Mouse (Mus musculus) layer of hippocampus, postnatal 10 days (tissue): ENCODE data around the gene Clcf1. TPM values are rescaled to one million over a fixed set of nuclear protein-coding genes. Genes with fewer than 3 reads are reported as not detected.

Source experiments
- DNase-seq, 2 experiments: peaks; one replicate each; pipeline ENCODE4 v3.0.0; 2021; ENCODE audit warnings: low spot score in 2 of 2
- long read RNA-seq: library from polyadenylated mRNA; stranded (forward); transcript quantifications from one replicate; pipeline ENCODE4 v2.0.0, GENCODE M21; 2023
- total RNA-seq, 2 experiments: library from RNA; stranded (reverse); gene quantifications; 2 replicates each; pipeline ENCODE4 v1.2.3; 2021

Clcf1 gene
- under 1 TPM; 0.36 to 0.75 TPM for total RNA-seq
- long read RNA-seq, partial matches to known transcripts = 0 of 1 reads
- long read RNA-seq, other reads (novel, unspliced or antisense) = 1 of 1 reads

DNA sequence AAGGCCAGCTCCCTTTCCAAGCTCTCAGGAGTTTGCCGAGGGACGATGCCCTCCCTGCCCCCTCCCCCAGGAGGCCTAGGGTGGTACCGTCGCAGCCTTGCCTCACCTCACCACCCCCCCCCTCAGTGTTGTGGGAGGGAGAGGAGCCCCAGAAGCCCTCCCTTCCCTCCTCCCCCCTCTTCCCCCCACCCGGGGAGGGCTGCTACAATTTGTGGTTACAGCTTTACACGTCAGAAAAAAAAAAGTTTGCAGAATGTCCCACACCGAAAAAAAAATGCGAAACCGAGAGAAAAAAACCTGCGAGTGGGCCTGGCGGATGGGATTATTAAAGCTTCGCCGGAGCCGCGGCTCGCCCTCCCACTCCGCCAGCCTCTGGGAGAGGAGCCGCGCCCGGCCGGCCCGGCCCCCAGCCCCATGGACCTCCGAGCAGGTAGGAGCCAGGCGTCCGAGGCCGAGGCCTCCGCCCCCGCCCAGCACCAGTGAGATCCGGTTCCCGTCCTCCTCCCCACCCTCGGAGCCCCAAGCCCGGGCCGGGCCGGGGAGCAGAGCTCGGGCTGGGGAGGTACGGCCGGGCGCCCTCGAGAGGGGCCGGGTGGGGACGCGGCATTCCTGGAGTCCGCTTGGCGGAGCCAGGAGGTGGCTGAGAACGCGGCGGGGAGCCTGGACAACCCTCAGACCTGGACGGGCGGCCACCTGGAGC is at the start of gene Clcf1, which contains the start of gene AC109138.7:
Gene Clcf1 (plus strand): TSS at position 168 of the 700 bp plus-strand sequence.
Gene AC109138.7 (plus strand): TSS at position 287 of the 700 bp plus-strand sequence.
- DNase-seq = no peak

DNA sequence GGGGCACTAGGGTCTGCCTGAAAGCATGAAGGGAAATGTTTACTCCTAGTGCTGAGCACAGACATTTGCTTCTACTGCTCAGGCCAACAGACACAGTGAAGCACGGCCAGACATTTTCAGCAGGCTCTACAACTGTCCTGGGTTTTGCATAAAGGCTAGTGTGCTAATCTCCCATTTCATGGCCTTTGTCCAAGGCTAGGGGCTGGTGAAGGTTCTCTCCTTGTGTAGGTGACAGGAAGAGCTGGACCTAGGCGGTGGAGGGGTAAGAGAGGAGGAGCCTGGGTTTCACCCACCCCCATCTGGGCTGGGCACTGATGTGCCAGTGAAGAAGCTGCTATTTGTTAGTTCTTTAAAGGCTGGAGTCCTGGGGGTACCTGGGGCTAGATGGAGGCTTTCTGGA is 49.3 kb upstream of the Clcf1 start:
- peak in 1 of 2 experiments; percentile 10 for DNase-seq

DNA sequence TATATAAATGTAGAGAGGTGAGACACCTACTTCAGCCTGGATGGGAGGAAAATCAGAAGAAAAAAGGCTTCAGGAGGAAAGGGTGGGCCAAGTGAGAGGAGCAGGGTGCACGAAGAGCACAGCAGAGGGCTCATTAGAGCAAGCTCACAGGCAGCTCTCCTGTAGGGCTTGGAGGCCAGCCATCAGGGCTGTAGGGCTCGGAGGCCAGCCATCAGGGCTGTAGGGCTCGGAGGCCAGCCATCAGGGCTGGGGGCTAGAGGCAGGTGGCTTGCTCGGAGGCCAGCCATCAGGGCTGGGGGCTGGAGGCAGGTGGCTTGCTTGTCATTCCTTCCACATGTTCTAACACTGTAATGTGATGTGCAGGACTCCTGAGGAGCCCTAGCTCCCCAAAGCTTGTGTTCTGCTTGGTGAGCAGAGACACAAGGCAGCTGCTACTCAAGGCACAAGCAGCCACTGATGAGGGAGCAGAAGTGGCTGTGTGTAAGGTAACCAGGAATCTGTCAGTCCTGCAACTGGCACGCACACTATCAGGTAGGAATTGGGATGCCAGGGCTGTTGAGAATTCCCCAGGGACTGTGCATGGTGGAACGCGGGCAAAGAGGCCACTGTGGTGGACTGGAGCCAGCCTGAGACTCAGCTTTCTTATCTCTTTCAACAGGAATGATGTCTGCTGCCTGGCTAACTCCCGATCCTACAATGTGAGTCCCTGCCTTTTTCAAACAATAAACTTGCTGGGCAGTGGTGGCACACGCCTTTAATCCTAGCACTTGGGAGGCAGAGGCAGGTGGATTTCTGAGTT is 47.2 kb upstream of the Clcf1 start:
- DNase-seq = no peak

DNA sequence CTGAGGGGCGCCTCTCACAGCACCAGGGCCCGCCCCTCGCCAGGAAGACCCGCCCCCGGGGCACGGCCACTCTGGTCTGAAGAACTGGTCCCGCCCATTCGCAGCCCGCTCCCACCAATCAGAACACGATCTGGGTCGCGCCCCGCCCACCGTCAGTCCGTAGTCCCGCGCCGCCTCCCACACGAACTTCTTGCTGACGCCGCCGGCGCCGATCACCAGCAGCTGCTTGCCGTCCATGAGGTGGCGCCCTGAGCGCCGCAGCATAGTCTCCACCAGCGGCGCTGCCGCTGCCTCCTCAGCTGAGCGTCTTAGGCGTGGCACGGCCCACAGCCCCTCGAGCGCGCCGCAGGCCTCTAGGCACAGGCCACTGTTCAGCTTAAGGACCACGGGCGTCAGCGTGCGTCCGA is 44.7 kb upstream of the Clcf1 start:
- DNase-seq = peak; percentile 100

DNA sequence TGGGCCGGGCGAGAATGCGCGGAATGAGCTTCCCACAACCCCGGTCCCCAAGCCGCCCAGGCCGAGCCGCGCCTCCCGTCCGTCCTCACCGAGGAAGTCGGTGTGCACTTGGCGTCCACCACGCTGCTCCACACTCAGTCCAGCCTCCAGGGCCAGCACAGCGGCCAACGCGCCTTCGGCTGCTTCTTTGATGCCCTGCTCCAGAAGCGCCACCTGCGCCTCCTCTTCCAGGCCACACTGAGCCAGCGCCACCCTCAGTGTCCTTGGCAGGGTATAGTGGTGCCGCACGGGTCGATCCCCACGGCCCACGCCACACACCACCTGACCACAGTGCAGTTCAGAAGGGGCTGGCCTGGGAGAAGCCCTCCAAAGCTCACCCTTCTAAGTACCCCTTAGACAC is 44.2 kb upstream of the Clcf1 start:
- no peak for DNase-seq

DNA sequence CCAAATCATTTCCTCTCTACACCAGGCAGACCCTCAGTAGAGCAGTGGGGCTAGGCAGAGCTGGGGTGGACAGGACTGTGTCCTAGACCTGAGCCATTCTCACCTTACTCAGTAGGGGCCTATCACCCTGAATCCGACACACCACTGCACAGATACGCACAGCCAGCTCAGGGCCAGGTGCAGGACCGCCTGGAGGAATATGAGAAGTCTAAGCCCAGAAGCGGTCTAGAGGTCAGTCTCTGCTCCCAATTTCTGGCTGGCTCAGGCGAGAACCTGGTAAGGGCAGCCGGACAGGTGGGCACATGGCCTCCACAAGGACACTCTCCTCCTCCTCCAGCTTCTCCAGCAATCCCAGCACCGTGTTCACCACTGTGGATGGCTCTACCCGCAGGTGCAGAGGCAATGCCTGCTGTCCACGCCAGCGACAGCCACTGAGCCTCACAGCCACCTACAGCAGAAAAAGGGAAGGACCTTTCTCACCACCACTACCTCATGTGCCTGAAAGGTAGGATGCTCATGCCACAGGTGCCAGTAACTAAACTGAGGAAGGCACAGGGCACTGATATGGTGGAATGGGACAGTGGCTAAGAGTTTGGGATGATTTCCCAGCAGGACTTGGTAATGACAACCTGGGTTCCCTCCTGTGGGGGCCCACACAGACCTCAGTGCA is 43.2 kb upstream of the Clcf1 start:
- DNase-seq = peak in 1 of 2 experiments; percentile 4

DNA sequence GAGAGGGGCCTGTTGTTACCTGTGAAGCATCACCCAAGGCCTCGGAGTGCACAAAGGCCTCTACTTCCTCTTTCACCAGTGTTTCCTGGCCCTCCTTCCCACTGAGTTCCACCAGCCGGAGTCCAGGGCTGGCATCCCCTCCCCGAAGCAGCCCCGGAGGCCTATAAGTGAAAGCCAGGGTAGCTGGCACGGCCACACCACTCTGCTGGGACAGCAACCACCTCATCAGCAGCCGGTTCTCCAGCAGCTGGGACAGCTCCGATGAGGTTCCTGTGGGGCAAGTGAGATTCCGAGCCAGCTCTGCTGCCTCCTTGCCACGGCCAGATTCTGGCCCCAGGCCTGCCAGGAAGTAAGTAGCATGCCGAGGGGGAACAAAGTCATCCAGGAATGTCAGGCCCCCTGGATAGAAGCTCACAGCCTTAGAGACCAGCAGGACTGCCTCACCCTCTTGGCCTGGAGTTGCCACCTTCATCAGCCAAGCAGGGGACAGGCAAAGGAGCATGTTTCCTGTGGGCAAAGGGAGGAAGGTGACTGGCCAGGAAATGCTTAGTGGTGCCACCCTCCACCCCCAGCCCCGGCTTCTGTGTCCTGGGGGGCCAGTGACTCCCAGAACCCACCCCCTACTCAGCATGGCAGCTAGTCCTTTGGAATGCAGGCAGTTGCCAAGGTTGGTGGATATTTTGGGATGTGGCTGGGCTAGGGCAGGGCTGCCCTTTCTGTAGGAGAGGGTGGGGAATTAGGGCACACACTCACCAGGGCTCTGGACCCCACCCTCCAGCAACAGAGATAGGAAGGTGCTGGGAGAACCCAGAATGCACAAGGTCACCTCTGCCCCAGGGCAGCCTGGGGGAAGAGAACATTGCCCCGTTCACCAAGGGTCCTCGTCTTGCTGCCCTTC is 42.4 kb upstream of the Clcf1 start:
- peak in 1 of 2 experiments; percentile 4 for DNase-seq

DNA sequence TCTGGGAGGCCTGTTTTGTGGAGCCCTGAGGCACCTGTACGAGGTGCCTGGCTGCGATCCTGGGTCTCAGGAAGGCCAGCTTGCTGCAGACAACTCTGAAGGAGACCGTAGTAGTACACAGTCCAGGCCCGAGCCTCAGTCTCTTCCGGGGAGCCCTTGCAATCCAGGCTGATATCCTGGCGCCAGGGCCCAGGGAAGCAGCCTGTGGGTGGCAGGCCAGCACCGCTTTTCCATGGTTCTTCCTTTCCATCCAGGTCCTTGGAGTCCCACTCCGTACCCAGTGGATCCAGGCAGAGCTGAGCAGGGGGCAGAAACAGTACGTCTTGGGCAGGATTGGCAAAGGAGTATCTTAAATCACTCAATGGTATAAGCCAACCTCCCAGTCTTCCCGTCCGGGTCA is 41.1 kb upstream of the Clcf1 start:
- no peak for DNase-seq

DNA sequence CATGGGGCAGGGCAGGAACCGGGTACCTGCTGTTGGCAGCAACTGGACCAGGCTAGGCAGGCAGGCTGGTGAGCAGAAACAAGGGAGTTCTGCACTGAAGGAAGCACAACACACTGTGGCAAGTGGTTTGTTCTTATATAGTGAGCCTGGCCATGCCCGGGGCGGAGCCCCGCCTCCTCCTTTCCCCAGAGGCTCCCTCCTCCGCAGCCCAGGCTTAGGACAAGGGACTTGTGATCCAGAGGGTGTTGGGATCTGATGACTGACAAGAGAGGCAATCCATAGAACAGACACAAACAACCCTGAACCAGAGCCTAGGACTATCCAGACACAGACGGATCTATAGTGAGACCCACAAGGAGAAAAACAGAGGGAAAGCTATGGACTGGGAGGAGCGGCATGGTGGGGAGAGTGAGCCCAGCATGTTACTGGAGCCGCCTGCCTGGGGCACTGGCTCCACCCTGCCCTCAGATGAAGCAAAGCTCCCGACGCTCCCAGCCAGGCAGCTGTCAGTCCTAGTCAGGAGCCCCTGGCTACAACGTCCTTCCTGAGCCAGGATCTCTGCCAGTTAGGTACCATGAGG is 38.6 kb upstream of the Clcf1 start, which contains the start of gene Carns1:
Gene Carns1 (minus strand): TSS at position 112 of the 580 bp plus-strand sequence.
- no peak for DNase-seq

DNA sequence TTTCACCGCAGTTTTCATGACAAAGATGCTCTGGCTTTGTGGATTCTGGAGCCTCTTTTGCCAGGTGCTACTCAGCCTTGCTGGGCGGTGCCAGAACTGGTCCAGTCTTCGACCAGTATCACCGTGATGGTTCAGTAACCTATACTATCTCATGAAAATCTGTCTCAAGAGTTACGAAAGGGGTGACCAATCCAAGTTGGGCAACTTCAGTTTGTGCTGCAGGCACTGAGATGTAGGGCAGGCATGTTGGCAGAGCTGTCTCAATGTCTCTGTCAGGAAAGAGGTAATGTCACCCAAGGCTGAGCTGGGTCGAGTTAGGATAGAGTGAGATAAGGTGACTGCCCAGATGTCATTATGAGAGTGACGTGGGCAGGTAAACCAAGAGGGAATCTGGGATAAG is 33.6 kb upstream of the Clcf1 start:
- DNase-seq = no peak

DNA sequence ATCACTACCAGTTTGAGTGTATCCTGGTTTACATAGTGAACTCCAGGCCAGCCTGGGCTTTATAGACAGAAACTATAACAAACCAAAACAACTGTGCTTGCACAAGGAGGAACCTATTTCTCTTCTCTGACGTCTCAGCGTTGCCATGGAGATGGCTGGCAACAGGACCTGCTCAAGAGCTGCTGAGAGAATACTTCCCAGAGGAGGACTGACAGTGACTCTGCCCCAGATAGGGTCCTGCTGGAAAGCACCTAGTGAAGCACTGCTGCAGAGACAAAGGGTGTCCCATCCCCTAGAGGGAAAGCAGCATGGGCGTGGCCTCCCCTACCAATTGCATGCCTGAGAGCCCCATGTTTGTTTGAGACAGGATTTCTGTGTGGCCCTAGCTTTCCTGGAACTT is 32.1 kb upstream of the Clcf1 start:
- DNase-seq = peak in 1 of 2 experiments; percentile 63

DNA sequence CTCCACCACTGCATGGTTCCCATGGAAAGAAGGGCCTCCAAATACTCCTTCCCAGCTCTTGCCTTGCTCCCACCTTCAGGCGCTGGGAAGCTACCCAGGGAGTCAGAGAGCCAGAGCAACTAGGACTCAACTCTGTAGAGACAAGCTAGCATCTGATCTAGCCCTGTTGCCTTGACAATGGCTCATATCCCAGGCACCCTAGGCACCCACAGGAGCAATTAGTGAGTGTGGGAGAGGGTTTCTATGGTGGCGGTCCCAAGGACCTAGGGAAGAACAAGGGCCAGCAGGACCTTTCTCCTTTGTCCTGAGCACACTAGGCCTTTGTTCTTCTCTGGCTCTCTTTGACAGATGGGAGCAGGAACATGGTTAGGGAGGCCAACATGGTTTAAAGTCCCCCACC is 30.3 kb upstream of the Clcf1 start:
- peak in 1 of 2 experiments; percentile 32 for DNase-seq

DNA sequence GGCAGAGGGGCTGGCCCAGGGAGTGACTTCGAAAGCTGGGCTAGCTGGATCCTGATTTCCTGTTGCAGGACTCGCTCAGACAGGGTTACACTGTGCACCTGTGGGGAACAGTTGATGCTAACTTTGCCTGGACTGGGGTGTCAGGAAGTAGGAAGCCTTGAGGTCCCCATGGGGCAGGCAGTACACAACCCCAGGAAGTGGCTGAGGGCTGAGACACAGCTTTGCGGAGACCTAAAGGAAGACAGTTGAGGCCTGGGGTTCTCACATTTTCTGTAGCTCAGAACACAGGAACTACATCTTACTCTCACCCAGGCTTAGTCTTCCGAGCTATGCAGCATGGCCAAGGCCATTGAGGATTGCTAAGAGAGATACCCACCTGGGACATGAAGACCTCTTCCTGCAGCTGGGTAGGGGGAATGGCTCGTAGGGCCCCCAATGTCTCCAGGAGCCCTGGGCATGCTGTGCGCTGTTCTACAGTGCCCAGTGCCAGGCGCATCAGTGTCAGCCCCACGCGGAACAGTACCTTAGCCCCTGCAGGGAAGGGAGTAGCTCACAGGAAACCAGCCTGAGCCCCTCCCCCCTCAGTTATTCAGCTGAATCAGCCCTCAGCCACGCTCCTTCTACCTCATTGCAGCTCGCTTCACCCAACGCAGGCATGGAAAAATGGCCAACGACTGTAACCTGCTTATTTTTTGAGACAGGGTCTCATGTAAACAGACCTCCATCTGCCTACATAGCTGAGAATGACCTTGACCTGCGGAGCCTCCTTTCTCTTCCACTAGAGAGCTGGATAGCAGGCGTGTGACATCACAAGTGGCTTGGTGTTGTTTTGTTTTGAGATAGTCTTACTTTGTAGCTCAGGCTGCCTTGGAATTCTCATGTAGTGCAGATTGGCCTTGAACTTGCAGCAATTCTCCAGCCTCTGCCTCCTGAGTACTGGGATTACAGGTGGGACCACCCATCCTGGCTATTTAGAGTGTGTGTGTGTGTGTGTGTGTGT is 28.8 kb upstream of the Clcf1 start:
- no peak for DNase-seq

DNA sequence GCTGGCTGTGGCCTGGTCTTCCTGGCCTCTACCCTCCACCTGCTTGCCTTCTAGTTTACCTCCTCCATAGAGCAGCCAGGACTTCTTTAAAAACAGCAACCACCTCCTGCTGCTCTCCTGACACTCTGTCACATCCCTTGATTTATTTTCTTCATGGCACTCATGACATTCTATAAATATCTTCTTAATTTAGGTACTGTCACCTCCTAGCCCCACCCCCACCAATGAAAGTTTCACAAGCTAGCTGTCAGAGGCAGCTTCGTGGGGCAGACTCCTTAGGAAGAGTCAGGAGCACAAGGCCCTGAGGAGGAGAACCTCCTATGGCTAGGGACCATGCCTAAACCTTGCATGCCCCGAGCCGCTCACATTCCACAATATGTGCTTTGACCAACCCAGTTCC is 26.7 kb upstream of the Clcf1 start:
- DNase-seq = no peak

DNA sequence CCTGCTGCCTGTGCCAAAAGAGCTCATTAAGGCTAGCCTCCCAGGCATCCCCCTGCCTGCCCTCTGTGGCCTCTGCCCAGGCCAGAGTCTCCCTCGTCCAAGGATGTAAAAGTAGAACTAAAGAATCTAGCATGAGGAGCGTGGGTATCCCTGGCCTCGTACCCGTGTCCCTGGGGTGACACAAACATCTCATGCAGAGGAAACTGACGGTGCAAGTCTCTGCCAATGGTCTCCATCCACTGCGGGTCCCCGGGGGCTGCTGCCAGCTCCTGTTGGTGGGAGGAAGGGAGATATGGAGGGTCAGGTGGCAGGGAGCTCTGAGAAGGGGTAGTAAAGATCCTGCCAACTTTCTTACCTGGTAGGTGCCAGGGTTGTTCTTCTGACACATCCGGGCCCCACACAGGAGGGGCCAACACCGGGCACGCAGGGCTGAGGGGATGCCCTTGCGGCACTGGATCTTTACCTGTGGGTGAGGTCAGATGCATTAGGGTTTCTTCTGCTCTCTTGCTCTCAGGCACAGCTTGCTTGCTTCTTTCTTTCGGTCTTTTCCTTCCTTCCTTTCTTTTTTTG is 24.9 kb upstream of the Clcf1 start:
- no peak for DNase-seq

DNA sequence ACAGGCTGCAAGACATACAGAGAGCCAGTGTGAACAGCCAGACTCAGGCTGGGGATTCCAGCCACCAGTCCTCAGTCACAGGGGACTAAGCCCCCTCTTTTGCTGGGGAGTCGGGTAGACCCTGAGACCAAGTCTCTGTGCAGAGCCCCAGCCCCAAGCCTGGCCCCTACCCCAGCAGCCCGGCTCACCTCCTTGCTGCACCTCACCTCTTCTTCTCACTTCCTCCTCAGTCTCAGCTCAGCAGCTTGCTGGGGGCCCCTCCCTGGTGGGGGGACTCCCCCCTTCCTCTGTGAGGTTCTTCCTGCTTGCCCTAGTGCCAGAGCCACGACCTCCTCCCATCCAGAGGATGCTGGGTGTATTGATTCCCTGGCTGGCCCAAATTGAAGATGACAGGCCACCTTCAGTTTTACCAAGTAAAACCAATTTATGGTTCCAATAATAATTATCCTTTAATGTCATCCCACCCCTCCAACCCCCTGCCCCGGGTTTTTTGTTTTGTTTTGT is 23.2 kb upstream of the Clcf1 start, which contains the start of gene Tbc1d10c:
Gene Tbc1d10c (minus strand): TSS at position 454 of the 504 bp plus-strand sequence.
- DNase-seq = peak in 1 of 2 experiments; percentile 19

DNA sequence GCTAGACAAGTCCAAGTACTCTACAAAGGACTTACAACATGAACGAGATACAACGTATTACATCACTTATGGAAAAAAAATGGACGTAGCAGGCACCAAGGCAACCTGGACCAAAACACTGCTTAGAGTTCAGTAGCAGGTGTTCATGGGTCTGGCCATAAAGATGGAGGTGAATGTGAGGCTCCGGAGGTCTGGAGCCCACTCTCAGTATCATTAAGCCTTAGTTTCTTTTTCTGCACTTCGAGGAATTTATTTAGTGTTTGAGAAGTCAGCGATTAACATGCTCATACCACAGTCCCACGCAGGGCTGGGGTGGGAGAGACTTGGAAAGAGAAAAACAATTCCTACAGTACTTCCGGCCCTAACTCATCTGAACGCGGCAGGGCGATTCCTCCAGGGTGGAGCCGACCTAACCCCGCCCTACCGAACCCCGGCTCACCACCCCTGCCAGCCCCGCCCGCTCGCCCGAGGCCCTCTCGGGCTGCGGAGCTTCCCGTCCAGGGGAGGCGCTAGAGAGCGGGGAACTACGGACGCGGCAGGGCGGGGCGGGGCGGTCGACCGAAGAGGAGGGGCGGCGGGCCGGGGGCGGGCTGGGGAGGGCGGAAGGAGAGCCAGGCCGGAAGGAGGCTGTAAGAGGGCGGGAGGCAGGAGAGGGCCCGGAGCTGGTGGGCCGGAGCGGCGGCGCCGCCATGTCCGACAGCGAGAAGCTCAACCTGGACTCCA is 22.3 kb upstream of the Clcf1 start, which contains the start of gene Ppp1ca:
Gene Ppp1ca (plus strand): TSS at position 538 of the 723 bp plus-strand sequence.
- DNase-seq = peak; percentile 96 to 97
